Mouse (Mus musculus): ENCODE results near the gene Rtbdn. TPM values are rescaled to one million over a fixed set of nuclear protein-coding genes. Genes with fewer than 3 reads are reported as not detected.
A peak's percentile ranks its signal among the peaks of the same experiment; 100 is the strongest.

Rtbdn gene
- polyA plus RNA-seq, 1 experiment from 2014 or later = 1.1 TPM

- Histone ChIP-seq H3K36me3 (peaks cover 29% of the 10 kb centered on the region), H3K4me3 (peak overlapping the region; percentile 80; the same call in 1 of the 2 replicates), H3K27me3 (replicated peaks) (no peaks in the 10 kb centered on the region), H3K27ac (no peak overlapping the region), H3K4me1 (peaks cover 26% of the 10 kb centered on the region), H3K9me3 (no peaks in the 10 kb centered on the region), H3K4me2 (replicated peaks) (peak overlapping the region; percentile 91), H3K9ac (peak overlapping the region; percentile 96)
- WGBS = 6% methylated on average over 2 of the region's 2 CpGs
- no peak for ATAC-seq (ENCODE audit: low FRiP score, low read depth)
These were observed 21.9 kb downstream of the Rtbdn start for GRCm38 (mm10) chr8:84968650-84969049.

- Histone ChIP-seq H3K4me2 (replicated peaks) (peak within 1 kb of the TSS; percentile 91), H3K27ac (peak within 1 kb of the TSS; percentile 50), H3K27me3 (replicated peaks) (no peaks in the 10 kb centered on the region), H3K4me3 (peak within 1 kb of the TSS; percentile 80), H3K9me3 (no peaks in the 10 kb centered on the region), H3K36me3 (peaks cover 36% of the 10 kb centered on the region), H3K4me1 (peaks cover 26% of the 10 kb centered on the region), H3K9ac (peak within 1 kb of the TSS; percentile 96)
- peak; percentile 74 for ATAC-seq (ENCODE audit: low FRiP score, low read depth)
- under 1% methylated on average over 56 of the region's 56 CpGs for WGBS
These were observed 22.7 kb downstream of the Rtbdn start, which contains the start of the genes Gm49661, Prdx2 and Rnaseh2a for GRCm38 (mm10) chr8:84969241-84970134. Gene Gm49661 (minus strand): TSS chr8:84969433. Gene Prdx2 (plus strand): TSS chr8:84969587. Gene Rnaseh2a (minus strand): TSS chr8:84969767.

DNA sequence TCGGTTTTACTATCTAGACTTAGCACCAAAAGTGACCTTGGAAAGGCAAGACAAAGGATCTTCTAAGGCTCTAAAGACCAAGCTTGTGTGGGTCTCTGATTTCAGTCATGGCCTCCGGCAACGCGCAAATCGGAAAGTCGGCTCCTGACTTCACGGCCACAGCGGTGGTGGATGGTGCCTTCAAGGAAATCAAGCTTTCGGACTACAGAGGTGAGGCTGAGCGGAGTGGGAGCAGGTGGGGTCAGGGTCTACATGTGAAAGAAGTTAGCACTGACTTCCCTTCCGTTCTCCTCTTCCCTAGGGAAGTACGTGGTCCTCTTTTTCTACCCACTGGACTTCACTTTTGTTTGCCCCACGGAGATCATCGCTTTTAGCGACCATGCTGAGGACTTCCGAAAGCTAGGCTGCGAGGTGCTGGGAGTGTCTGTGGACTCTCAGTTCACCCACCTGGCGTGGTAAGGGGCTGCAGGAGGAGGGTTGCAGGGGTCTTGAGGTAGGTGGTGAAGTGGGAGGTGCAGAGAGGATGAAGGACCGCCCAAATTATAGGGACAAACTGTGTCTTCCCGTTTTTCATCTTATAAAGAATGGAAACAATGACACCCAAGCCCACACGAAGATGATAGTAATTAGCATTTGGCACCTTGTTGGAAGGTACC, 23.5 kb downstream of the Rtbdn start:
- peak overlapping the region; percentile 80 for H3K4me3 ChIP-seq
- no peaks in the 10 kb centered on the region for H3K9me3 ChIP-seq
- H3K4me2 ChIP-seq (replicated peaks) = peak overlapping the region; percentile 91
- H3K9ac ChIP-seq = peak overlapping the region; percentile 96
- ATAC-seq (ENCODE audit: low FRiP score, low read depth) = no peak
- H3K27me3 ChIP-seq (replicated peaks) = no peaks in the 10 kb centered on the region
- 13% methylated on average over 21 of the region's 21 CpGs for WGBS
- peaks cover 36% of the 10 kb centered on the region for H3K36me3 ChIP-seq
- peaks cover 26% of the 10 kb centered on the region for H3K4me1 ChIP-seq
- H3K27ac ChIP-seq = peak overlapping the region; percentile 50

DNA sequence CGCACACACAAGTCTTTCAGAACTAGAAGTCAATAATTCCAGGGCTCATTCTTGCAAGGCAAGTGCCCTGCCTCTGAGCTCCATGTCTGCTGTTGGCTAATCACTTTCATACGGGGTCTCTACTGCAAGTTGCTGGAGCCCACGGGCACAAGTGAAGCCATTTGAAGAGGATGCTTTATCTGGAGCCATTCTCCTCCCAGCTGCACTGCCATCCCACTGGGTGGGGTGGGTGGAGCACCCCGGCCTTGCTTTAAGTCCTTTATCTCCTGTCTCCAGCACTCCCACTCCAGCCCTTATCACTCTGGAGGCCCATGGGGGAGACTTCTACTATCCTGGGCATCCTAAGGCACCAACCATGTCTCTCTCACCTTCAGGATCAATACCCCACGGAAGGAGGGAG, 24.1 kb downstream of the Rtbdn start:
- peaks cover 26% of the 10 kb centered on the region for H3K4me1 ChIP-seq
- peak overlapping the region; percentile 91 for H3K4me2 ChIP-seq (replicated peaks)
- peak overlapping the region; percentile 80 for H3K4me3 ChIP-seq
- peak overlapping the region; percentile 96 for H3K9ac ChIP-seq
- no peaks in the 10 kb centered on the region for H3K27me3 ChIP-seq (replicated peaks)
- no peaks in the 10 kb centered on the region for H3K9me3 ChIP-seq
- ATAC-seq (ENCODE audit: low FRiP score, low read depth) = no peak
- H3K27ac ChIP-seq = no peak overlapping the region
- peaks cover 36% of the 10 kb centered on the region for H3K36me3 ChIP-seq
- 71% methylated on average over 5 of the region's 5 CpGs for WGBS

- ATAC-seq (ENCODE audit: low FRiP score, low read depth) = no peak
- Histone ChIP-seq H3K27me3 (replicated peaks) (peaks cover 11% of the 10 kb centered on the region), H3K36me3 (peaks cover 36% of the 10 kb centered on the region), H3K9me3 (no peaks in the 10 kb centered on the region), H3K4me3 (no peak overlapping the region), H3K27ac (no peak overlapping the region), H3K9ac (peak overlapping the region; percentile 38; the same call in 1 of the 2 replicates), H3K4me2 (replicated peaks) (no peak overlapping the region), H3K4me1 (peaks cover 47% of the 10 kb centered on the region)
- WGBS = 93% methylated on average over 1 of the region's 1 CpGs
These were observed 26.3 kb downstream of the Rtbdn start for GRCm38 (mm10) chr8:84973079-84973478.

- H3K36me3 ChIP-seq = peaks cover 36% of the 10 kb centered on the region
- 64% methylated on average over 4 of the region's 4 CpGs for WGBS
- H3K9me3 ChIP-seq = no peaks in the 10 kb centered on the region
- H3K9ac ChIP-seq = no peak overlapping the region
- no peak for ATAC-seq (ENCODE audit: low FRiP score, low read depth)
- 0 out of 2 replicates have a peak overlapping the region, but pooled peaks have one; percentile 12 for H3K4me2 ChIP-seq (replicated peaks)
- no peak overlapping the region for H3K4me3 ChIP-seq
- peaks cover 49% of the 10 kb centered on the region for H3K4me1 ChIP-seq
- H3K27ac ChIP-seq = no peak overlapping the region
- H3K27me3 ChIP-seq (replicated peaks) = peaks cover 17% of the 10 kb centered on the region
These were observed 27.2 kb downstream of the Rtbdn start for GRCm38 (mm10) chr8:84973803-84974542.

GRCm38 (mm10) chr8:84974543-84975142, 27.9 kb downstream of the Rtbdn start:
- Histone ChIP-seq H3K4me3 (no peak overlapping the region), H3K4me2 (replicated peaks) (0 out of 2 replicates have a peak overlapping the region, but pooled peaks have one; percentile 12), H3K9ac (no peak overlapping the region), H3K9me3 (no peaks in the 10 kb centered on the region), H3K27ac (no peak overlapping the region), H3K4me1 (peaks cover 54% of the 10 kb centered on the region), H3K27me3 (replicated peaks) (peaks cover 23% of the 10 kb centered on the region), H3K36me3 (peaks cover 36% of the 10 kb centered on the region)
- 83% methylated on average over 8 of the region's 8 CpGs for WGBS
- ATAC-seq (ENCODE audit: low FRiP score, low read depth) = no peak

GRCm38 (mm10) chr8:84975434-84975833, 28.6 kb downstream of the Rtbdn start:
- Histone ChIP-seq H3K27me3 (replicated peaks) (peaks cover 28% of the 10 kb centered on the region), H3K27ac (no peak overlapping the region), H3K36me3 (peaks cover 36% of the 10 kb centered on the region), H3K9ac (no peak overlapping the region), H3K4me1 (peaks cover 57% of the 10 kb centered on the region), H3K4me3 (no peak overlapping the region), H3K9me3 (no peaks in the 10 kb centered on the region), H3K4me2 (replicated peaks) (peak overlapping the region; percentile 98)
- WGBS = 37% methylated on average over 7 of the region's 7 CpGs
- ATAC-seq (ENCODE audit: low FRiP score, low read depth) = no peak

- peak overlapping the region; percentile 62 for H3K9ac ChIP-seq
- H3K4me1 ChIP-seq = peaks cover 57% of the 10 kb centered on the region
- WGBS = 1% methylated on average over 61 of the region's 61 CpGs
- H3K36me3 ChIP-seq = peaks cover 30% of the 10 kb centered on the region
- H3K4me2 ChIP-seq (replicated peaks) = peak overlapping the region; percentile 98
- peak overlapping the region; percentile 46 for H3K4me3 ChIP-seq
- peak; percentile 79 for ATAC-seq (ENCODE audit: low FRiP score, low read depth)
- H3K9me3 ChIP-seq = no peaks in the 10 kb centered on the region
- peaks cover 30% of the 10 kb centered on the region for H3K27me3 ChIP-seq (replicated peaks)
- 0 out of 2 replicates have a peak overlapping the region, but pooled peaks have one; percentile 4 for H3K27ac ChIP-seq
These were observed 29.4 kb downstream of the Rtbdn start for GRCm38 (mm10) chr8:84976031-84976762.

GRCm38 (mm10) chr8:84976763-84977434, 30.1 kb downstream of the Rtbdn start:
- H3K36me3 ChIP-seq = peaks cover 23% of the 10 kb centered on the region
- H3K4me2 ChIP-seq (replicated peaks) = peak overlapping the region; percentile 98
- H3K4me3 ChIP-seq = peak overlapping the region; percentile 46
- no peak for ATAC-seq (ENCODE audit: low FRiP score, low read depth)
- no peak overlapping the region for H3K27ac ChIP-seq
- peaks cover 32% of the 10 kb centered on the region for H3K27me3 ChIP-seq (replicated peaks)
- peaks cover 56% of the 10 kb centered on the region for H3K4me1 ChIP-seq
- H3K9me3 ChIP-seq = no peaks in the 10 kb centered on the region
- peak overlapping the region; percentile 62 for H3K9ac ChIP-seq
- 2% methylated on average over 25 of the region's 25 CpGs for WGBS
